Mouse (Mus musculus) CD4-positive, CD25-positive, alpha-beta regulatory T cell, adult 9 weeks (primary cell): Measurements from ENCODE around the gene Olfr390. TPM values are rescaled to one million over a fixed set of nuclear protein-coding genes. Genes with fewer than 3 reads are reported as not detected.

Experiments used
- polyA plus RNA-seq: library from polyadenylated mRNA; unstranded; fragments of 100-300 nt; shearing (Covaris generic); gene quantifications from one replicate; pipeline ENCODE4 v1.2.1, GENCODE M21; 2017

Gene Olfr390
- not detected for polyA plus RNA-seq

DNA sequence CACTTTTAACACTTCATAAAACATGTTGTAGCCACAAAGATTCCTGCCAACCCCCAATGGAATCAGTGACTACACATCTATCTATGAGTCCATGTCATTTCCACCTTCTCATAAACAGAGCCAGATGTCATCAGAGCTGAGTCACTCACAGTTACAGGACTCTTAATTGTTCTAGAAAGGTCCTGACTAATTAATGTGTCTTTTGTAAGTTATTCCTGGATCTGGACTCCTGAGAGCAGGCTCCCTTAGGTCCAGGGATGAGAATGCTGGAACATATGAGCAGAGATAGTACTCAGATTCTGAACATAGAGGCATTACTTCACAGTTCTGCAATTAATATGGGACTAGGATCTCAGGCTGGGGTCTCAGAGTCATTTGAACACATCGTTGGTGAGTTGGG, at the start of gene Olfr390:
Gene Olfr390, plus strand, starts transcription at position 301 of the 400 bp plus-strand sequence.

DNA sequence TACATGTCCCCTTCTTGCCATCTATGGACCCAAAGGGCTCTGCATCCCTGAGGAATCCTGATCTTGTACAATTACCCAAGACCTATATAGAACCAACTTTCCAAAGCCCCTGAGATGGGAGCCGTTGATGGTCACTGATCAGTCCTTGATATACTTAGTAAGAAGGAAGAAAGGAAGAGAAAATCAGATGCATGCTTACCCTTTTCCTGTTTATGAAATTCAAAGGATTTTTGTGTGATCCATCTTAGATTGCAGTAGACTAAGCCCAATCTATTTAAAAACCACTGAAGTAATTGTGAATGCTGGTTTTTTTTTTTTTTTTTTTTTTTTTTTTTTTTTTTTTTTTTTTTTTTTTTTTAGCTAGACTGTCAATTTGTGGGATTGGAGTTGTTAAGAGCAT, 2.2 kb upstream of the Olfr390 start, which contains the start of gene Olfr389:
Gene Olfr389, minus strand, starts transcription at position 101 of the 400 bp plus-strand sequence.

DNA sequence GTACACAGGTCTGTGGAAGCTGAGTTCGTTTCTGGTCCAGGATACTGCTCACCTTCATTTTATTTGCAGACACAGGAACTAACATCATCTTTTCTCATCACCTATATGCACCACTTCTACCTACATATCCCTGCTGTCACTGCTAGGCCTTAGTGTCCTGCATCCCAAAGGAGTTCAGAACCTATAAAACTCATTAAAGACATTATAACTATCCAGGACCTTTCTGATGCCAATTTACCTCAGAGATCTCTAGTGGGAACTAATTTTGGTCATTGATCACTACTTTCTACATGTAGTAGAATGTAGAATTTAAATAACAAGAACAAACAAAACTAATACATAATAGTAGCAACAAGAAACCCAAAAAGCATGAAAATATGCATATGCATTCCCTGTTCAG, 20.2 kb downstream of the Olfr390 start, which contains the start of gene Olfr391-ps:
Gene Olfr391-ps, minus strand, starts transcription at position 101 of the 400 bp plus-strand sequence.

DNA sequence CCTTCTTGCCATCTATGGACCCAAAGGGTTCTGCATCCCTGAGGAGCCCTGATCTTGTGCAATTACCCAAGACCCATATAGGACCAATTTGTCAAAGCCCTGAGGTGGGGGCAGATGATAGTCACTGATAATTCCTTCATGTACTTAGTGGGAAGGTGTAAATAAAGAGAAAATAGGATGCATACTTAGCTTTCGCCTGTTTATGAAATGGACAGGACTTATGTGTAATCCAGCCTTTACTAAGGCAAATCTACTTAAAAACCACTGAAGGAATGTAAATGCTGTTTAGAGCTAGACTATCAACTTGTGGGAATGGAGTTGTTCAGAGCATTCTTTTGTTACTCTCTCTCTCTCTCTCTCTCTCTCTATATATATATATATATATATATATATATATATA, 34.2 kb downstream of the Olfr390 start, which contains the start of gene Olfr392:
Gene Olfr392, minus strand, starts transcription at position 101 of the 400 bp plus-strand sequence.

Other genes with a start within 250 kb of the Olfr390 start
- gene Olfr385, start 190.0 kb upstream of the Olfr390 start, polyA plus RNA-seq, result not detected
- gene Olfr384, start 184.4 kb upstream of the Olfr390 start, polyA plus RNA-seq, result not detected
- gene Zfp735, start 94.2 kb upstream of the Olfr390 start, polyA plus RNA-seq, result not detected
- not detected for gene Olfr389, start 2.3 kb upstream of the Olfr390 start, polyA plus RNA-seq
- not detected for gene Olfr391-ps, start 20.1 kb downstream of the Olfr390 start, polyA plus RNA-seq
- not detected for gene Olfr392, start 34.1 kb downstream of the Olfr390 start, polyA plus RNA-seq
- not detected for gene Olfr393, start 68.5 kb downstream of the Olfr390 start, polyA plus RNA-seq
- gene Olfr394, start 107.8 kb downstream of the Olfr390 start, polyA plus RNA-seq, result not detected
- gene Olfr395, start 126.3 kb downstream of the Olfr390 start, polyA plus RNA-seq, result not detected
- not detected for gene Olfr23, start 153.7 kb downstream of the Olfr390 start, polyA plus RNA-seq
- not detected for gene Olfr397, start 177.9 kb downstream of the Olfr390 start, polyA plus RNA-seq
- not detected for gene Olfr398, start 207.4 kb downstream of the Olfr390 start, polyA plus RNA-seq